Mouse (Mus musculus): Measurements from ENCODE around the gene H2-M10.1. TPM values are rescaled to one million over a fixed set of nuclear protein-coding genes. Genes with fewer than 3 reads are reported as not detected.

Gene H2-M10.1
- not detected for polyA plus RNA-seq (2014; fragmentation: Illumina TruSeq; extraction: RNeasy Lipid Tissue Mini Kit (QIAGEN cat#74804); ENCODE audit: low read depth, low replicate concordance)

GRCm38 (mm10) chr17:36326055-36326454 is at the start of gene H2-M10.1:
Gene H2-M10.1, minus strand, starts transcription at chr17:36326155.

DNA sequence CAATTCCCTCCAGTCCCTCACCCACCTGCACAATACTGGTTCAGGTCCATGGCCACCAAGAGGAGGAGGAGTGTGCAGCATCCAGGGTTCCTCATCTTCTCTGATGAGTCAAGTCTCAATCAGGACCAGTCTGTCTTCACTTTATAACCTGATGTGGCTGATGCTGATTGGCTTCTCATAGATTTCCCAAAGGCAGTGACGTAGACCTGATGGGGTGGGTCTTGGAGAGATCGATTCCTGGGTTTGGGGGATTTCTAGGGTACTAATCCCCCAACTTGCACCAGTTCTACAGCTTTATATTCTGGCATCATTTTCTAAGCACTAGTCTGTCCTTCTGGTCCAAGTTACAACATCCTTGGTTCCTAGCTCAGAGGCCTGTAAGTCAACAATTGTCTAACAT is 42.4 kb upstream of the H2-M10.1 start, which contains the start of gene H2-M10.3:
Gene H2-M10.3, minus strand, starts transcription at position 101 of the 400 bp plus-strand sequence.

GRCm38 (mm10) chr17:36286390-36286789 is 39.6 kb downstream of the H2-M10.1 start, which contains the start of gene H2-M10.2:
Gene H2-M10.2, minus strand, starts transcription at chr17:36286490.

Other genes with a start within 250 kb of the H2-M10.1 start
- gene Gm19684, start 204.5 kb downstream of the H2-M10.1 start, polyA plus RNA-seq (2014; fragmentation: Illumina TruSeq; extraction: RNeasy Lipid Tissue Mini Kit (QIAGEN cat#74804); ENCODE audit: low read depth, low replicate concordance), result not detected
- gene Gm7030, start 196.7 kb downstream of the H2-M10.1 start, polyA plus RNA-seq (2014; fragmentation: Illumina TruSeq; extraction: RNeasy Lipid Tissue Mini Kit (QIAGEN cat#74804); ENCODE audit: low read depth, low replicate concordance), result not detected
- not detected for gene Gm8909, start 157.6 kb downstream of the H2-M10.1 start, polyA plus RNA-seq (2014; fragmentation: Illumina TruSeq; extraction: RNeasy Lipid Tissue Mini Kit (QIAGEN cat#74804); ENCODE audit: low read depth, low replicate concordance)
- gene H2-T3, start 135.9 kb downstream of the H2-M10.1 start, polyA plus RNA-seq (2014; fragmentation: Illumina TruSeq; extraction: RNeasy Lipid Tissue Mini Kit (QIAGEN cat#74804); ENCODE audit: low read depth, low replicate concordance), result not detected
- gene Rpp21, start 68.1 kb downstream of the H2-M10.1 start, polyA plus RNA-seq (2014; fragmentation: Illumina TruSeq; extraction: RNeasy Lipid Tissue Mini Kit (QIAGEN cat#74804); ENCODE audit: low read depth, low replicate concordance), result 3.7 TPM
- 10.6 TPM for gene Trim39, start 53.9 kb downstream of the H2-M10.1 start, polyA plus RNA-seq (2014; fragmentation: Illumina TruSeq; extraction: RNeasy Lipid Tissue Mini Kit (QIAGEN cat#74804); ENCODE audit: low read depth, low replicate concordance)
- not detected for gene H2-M10.2, start 39.7 kb downstream of the H2-M10.1 start, polyA plus RNA-seq (2014; fragmentation: Illumina TruSeq; extraction: RNeasy Lipid Tissue Mini Kit (QIAGEN cat#74804); ENCODE audit: low read depth, low replicate concordance)
- gene H2-M10.3, start 42.3 kb upstream of the H2-M10.1 start, polyA plus RNA-seq (2014; fragmentation: Illumina TruSeq; extraction: RNeasy Lipid Tissue Mini Kit (QIAGEN cat#74804); ENCODE audit: low read depth, low replicate concordance), result not detected
- not detected for gene H2-M10.4, start 136.2 kb upstream of the H2-M10.1 start, polyA plus RNA-seq (2014; fragmentation: Illumina TruSeq; extraction: RNeasy Lipid Tissue Mini Kit (QIAGEN cat#74804); ENCODE audit: low read depth, low replicate concordance)
- gene H2-M11, start 220.9 kb upstream of the H2-M10.1 start, polyA plus RNA-seq (2014; fragmentation: Illumina TruSeq; extraction: RNeasy Lipid Tissue Mini Kit (QIAGEN cat#74804); ENCODE audit: low read depth, low replicate concordance), result not detected